Mouse (Mus musculus) testis, adult 2 months (tissue): ENCODE measurements around the gene Fuca1. TPM values are rescaled to one million over a fixed set of nuclear protein-coding genes. Genes with fewer than 3 reads are reported as not detected.

Experiments
- H3K27ac ChIP-seq: fragments of 200-500 bp; 2 replicates; pipeline ENCODE4 v1.5.1; 2012; ENCODE audit warnings: low read depth, low read length; ENCODE audit not compliant: control insufficient read depth, insufficient read depth
- H3K27me3 ChIP-seq: fragments of 200-500 bp; 2 replicates; pipeline ENCODE4 v1.6.1; 2012; ENCODE audit warnings: mild to moderate bottlenecking, low read length, moderate library complexity; ENCODE audit not compliant: control insufficient read depth, insufficient read depth
- H3K36me3 ChIP-seq: fragments of 200-500 bp; 2 replicates; pipeline ENCODE4 v1.6.1; 2012; ENCODE audit warnings: mild to moderate bottlenecking, low read length; ENCODE audit not compliant: control insufficient read depth, insufficient read depth
- H3K4me1 ChIP-seq: fragments of 200-500 bp; 2 replicates; pipeline ENCODE4 v1.6.1; 2012; ENCODE audit warnings: low read length; ENCODE audit not compliant: control insufficient read depth, insufficient read depth
- H3K4me3 ChIP-seq: fragments of 200-500 bp; 2 replicates; pipeline ENCODE4 v1.5.1; 2012; ENCODE audit warnings: low read depth, mild to moderate bottlenecking, low read length, moderate library complexity, mixed read lengths; ENCODE audit not compliant: control insufficient read depth
- CTCF ChIP-seq: fragments of 200-500 bp; IDR thresholded peaks from 2 replicates; pipeline ENCODE4 v1.5.1; 2012; ENCODE audit warnings: low read depth, mild to moderate bottlenecking, inconsistent platforms, low read length, moderate library complexity; ENCODE audit not compliant: control insufficient read depth, insufficient read depth, insufficient replicate concordance
- POLR2A ChIP-seq: fragments of 200-500 bp; IDR thresholded peaks from 2 replicates; pipeline ENCODE4 v1.6.1; 2012; ENCODE audit warnings: low read depth, mild to moderate bottlenecking, inconsistent platforms, low read length, moderate library complexity; ENCODE audit not compliant: control insufficient read depth
- polyA plus RNA-seq: library from polyadenylated mRNA; depleted of rRNA; stranded (reverse); fragments of >200 nt; gene quantifications from 2 replicates; pipeline ENCODE4 v1.2.3, GENCODE M21; 2012

The Fuca1 gene
- polyA plus RNA-seq, 1 experiment: 84.0 TPM

- peak within 1 kb of the TSS; percentile 80 for H3K27ac ChIP-seq
- no peaks in the 10 kb centered on the region for H3K36me3 ChIP-seq
- H3K4me3 ChIP-seq: peak within 1 kb of the TSS; percentile 86
- no peaks in the 10 kb centered on the region for H3K27me3 ChIP-seq
- H3K4me1 ChIP-seq: peaks cover 9% of the 10 kb centered on the region
- TF ChIP-seq POLR2A (peak; percentile 92), CTCF (no peak)
Measured at GRCm38 (mm10) chr4:135963457-135964193, 43.1 kb downstream of the Fuca1 start, which contains the start of gene Gale. TSS of gene Gale (plus strand) at chr4:135963727.

- H3K4me3 ChIP-seq: peak overlapping the region; percentile 86
- no peaks in the 10 kb centered on the region for H3K36me3 ChIP-seq
- H3K4me1 ChIP-seq: peaks cover 9% of the 10 kb centered on the region
- TF ChIP-seq POLR2A (0 out of 2 replicates have a peak, but pooled peaks have one; percentile 10), CTCF (no peak)
- H3K27ac ChIP-seq: no peak overlapping the region
- no peaks in the 10 kb centered on the region for H3K27me3 ChIP-seq
Measured at GRCm38 (mm10) chr4:135964426-135964825, 43.9 kb downstream of the Fuca1 start.

GRCm38 (mm10) chr4:135965113-135965512 lies 44.6 kb downstream of the Fuca1 start:
- Histone ChIP-seq H3K4me3 (no peak overlapping the region), H3K27ac (no peak overlapping the region), H3K36me3 (no peaks in the 10 kb centered on the region), H3K27me3 (no peaks in the 10 kb centered on the region), H3K4me1 (peaks cover 9% of the 10 kb centered on the region)
- TF ChIP-seq CTCF (no peak), POLR2A (no peak)

- Histone ChIP-seq H3K4me3 (no peak overlapping the region), H3K27me3 (no peaks in the 10 kb centered on the region), H3K27ac (no peak overlapping the region), H3K36me3 (no peaks in the 10 kb centered on the region), H3K4me1 (peaks cover 9% of the 10 kb centered on the region)
- TF ChIP-seq CTCF (no peak), POLR2A (no peak)
Measured at GRCm38 (mm10) chr4:135966283-135966682, 45.7 kb downstream of the Fuca1 start.

GRCm38 (mm10) chr4:135967086-135967760 lies 46.7 kb downstream of the Fuca1 start:
- Histone ChIP-seq H3K27me3 (no peaks in the 10 kb centered on the region), H3K4me3 (no peak overlapping the region), H3K27ac (no peak overlapping the region), H3K4me1 (peaks cover 16% of the 10 kb centered on the region), H3K36me3 (no peaks in the 10 kb centered on the region)
- TF ChIP-seq POLR2A (no peak), CTCF (no peak)

- Histone ChIP-seq H3K36me3 (no peaks in the 10 kb centered on the region), H3K4me1 (peaks cover 16% of the 10 kb centered on the region), H3K4me3 (no peak overlapping the region), H3K27me3 (no peaks in the 10 kb centered on the region), H3K27ac (no peak overlapping the region)
- TF ChIP-seq POLR2A: no peak
Measured at GRCm38 (mm10) chr4:135968271-135968869, 47.8 kb downstream of the Fuca1 start.

- Histone ChIP-seq H3K27me3 (no peaks in the 10 kb centered on the region), H3K36me3 (no peaks in the 10 kb centered on the region), H3K27ac (no peak overlapping the region), H3K4me1 (peaks cover 12% of the 10 kb centered on the region), H3K4me3 (no peak overlapping the region)
- no peak for TF ChIP-seq POLR2A
- no peak for TF ChIP-seq CTCF
Measured at GRCm38 (mm10) chr4:135969070-135969750, 48.7 kb downstream of the Fuca1 start.
